22 mouse cellular contexts compared by ENCODE assay signal in the genomic region with DNA sequence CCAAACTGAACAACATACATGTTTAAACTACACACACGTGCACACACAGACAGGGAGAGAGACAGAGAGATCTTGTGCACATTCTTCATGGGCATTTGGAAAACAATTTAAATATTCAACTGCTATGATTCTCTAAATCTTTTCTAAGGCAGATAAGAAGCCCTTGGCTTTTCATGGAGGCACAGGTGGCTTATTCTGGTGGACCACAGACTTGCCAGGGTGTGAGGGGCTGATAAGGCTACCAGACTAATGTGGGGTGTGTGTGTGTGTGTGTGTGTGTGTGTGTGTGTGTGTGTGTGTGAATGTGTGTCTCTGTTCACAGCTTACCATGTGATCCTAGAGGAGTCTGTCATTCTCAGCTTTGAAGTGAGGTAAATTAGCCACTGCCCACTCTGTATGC. TPM values are rescaled to one million over a fixed set of nuclear protein-coding genes. Genes with fewer than 3 reads are reported as not detected.
DNase-seq lines count a peak whose midpoint lies in the region; ATAC-seq and TF ChIP-seq lines count a peak whose summit lies in the region.
"Had no signal": no experiment of that assay in that cellular context is flagged by ENCODE, and none has a peak within 500 bp of the region (broad histone marks: within the 10 kb centered on the region; RNA-seq: fewer than 3 reads in every experiment).

No protein-coding gene starts in this region.

- ATAC-seq in forebrain, embryonic 11.5 days (replicated peaks; ENCODE audit: low FRiP score): no peak
- peak; percentile 51 for ATAC-seq in megakaryocyte progenitor cell, adult 5-6 weeks (replicated peaks; ENCODE audit: poor library complexity)
- 0 out of 2 replicates have a peak, but pooled peaks have one; percentile 26 for ATAC-seq in megakaryocyte-erythroid progenitor cell, adult 5-6 weeks (replicated peaks; ENCODE audit: low FRiP score, low TSS enrichment, poor library complexity, severe bottlenecking)
- no peak for ATAC-seq in hindbrain, embryonic 16.5 days
- ATAC-seq in erythroblast, adult 5-6 weeks (replicated peaks; ENCODE audit: low FRiP score, poor library complexity, severe bottlenecking): no peak
- ATAC-seq: activated CD4-positive, CD25-positive, alpha-beta regulatory T cell, adult 4 months; CD4-positive, CD25-positive, alpha-beta regulatory T cell, adult 4 months; Patski had no signal

- no peaks in the 10 kb centered on the region for H3K36me3 ChIP-seq in forebrain, embryonic 11.5 days (ENCODE audit: control insufficient read depth, insufficient read depth, low read length)
- H3K36me3 ChIP-seq in forebrain, embryonic 10.5 days (replicated peaks): no peaks in the 10 kb centered on the region
- H3K36me3 ChIP-seq in MEL (ENCODE audit: control insufficient read depth in 1 of 2, insufficient read depth in 2 of 2, low read length in 2 of 2): no peaks in the 10 kb centered on the region
- H3K36me3 ChIP-seq in hindbrain, embryonic 16.5 days (ENCODE audit: control insufficient read depth, insufficient read depth, low read length): no peaks in the 10 kb centered on the region

- H3K4me2 ChIP-seq in forebrain, embryonic 11.5 days (ENCODE audit: low read depth, low read length, severe bottlenecking): no peak overlapping the region
- no peak overlapping the region for H3K4me2 ChIP-seq in hindbrain, embryonic 16.5 days (ENCODE audit: low read length)

- peak in 1 of 2 experiments; percentile 62; a peak in 2 of 4 replicates for TF ChIP-seq EP300 in MEL (IDR thresholded peaks at IDR 0.05; ENCODE audit: low read depth in 1 of 2, low read length in 2 of 2)

- no peaks in the 10 kb centered on the region for H3K27me3 ChIP-seq in forebrain, embryonic 11.5 days (ENCODE audit: control insufficient read depth, insufficient read depth, low read length)
- no peaks in the 10 kb centered on the region for H3K27me3 ChIP-seq in forebrain, embryonic 10.5 days (ENCODE audit: poor library complexity, severe bottlenecking)
- H3K27me3 ChIP-seq in MEL (ENCODE audit: control insufficient read depth in 1 of 2, insufficient read depth in 2 of 2, low read length in 2 of 2): no peaks in the 10 kb centered on the region
- no peaks in the 10 kb centered on the region for H3K27me3 ChIP-seq in hindbrain, embryonic 16.5 days (replicated peaks; ENCODE audit: control insufficient read depth, insufficient read depth, low read length)
- H3K27me3 ChIP-seq: CH12.LX, Patski had no signal

- H3K27ac ChIP-seq in forebrain, embryonic 11.5 days (ENCODE audit: low read depth, low read length): no peak overlapping the region
- H3K27ac ChIP-seq in forebrain, embryonic 10.5 days: no peak overlapping the region
- H3K27ac ChIP-seq in MEL (ENCODE audit: control insufficient read depth, low read depth, low read length): no peak overlapping the region
- no peak overlapping the region for H3K27ac ChIP-seq in hindbrain, embryonic 16.5 days (ENCODE audit: low read depth, low read length)

- TF ChIP-seq CTCF in MEL (IDR thresholded peaks at IDR 0.05 in 2 of 3, conservative IDR thresholded peaks at IDR 0.05 in 1 of 3; ENCODE audit: control insufficient read depth in 1 of 3, insufficient read depth in 1 of 3, low read depth in 2 of 3, low read length in 3 of 3, poor library complexity in 1 of 3, severe bottlenecking in 1 of 3): no peak

- no peaks in the 10 kb centered on the region for H3K4me1 ChIP-seq in forebrain, embryonic 11.5 days (replicated peaks; ENCODE audit: control insufficient read depth, insufficient read depth, low read length)
- peaks cover 6% of the 10 kb centered on the region; the same call in 1 of the 2 replicates for H3K4me1 ChIP-seq in forebrain, embryonic 10.5 days
- H3K4me1 ChIP-seq in MEL (ENCODE audit: control insufficient read depth in 1 of 2, insufficient read depth in 2 of 2, low read length in 2 of 2): no peaks in the 10 kb centered on the region
- no peaks in the 10 kb centered on the region for H3K4me1 ChIP-seq in hindbrain, embryonic 16.5 days (ENCODE audit: control insufficient read depth, insufficient read depth, low read depth, low read length)

- no peaks in the 10 kb centered on the region for H3K79me2 ChIP-seq in MEL (ENCODE audit: control insufficient read depth, insufficient read depth, low read length, poor library complexity)

- no peak overlapping the region for H3K9ac ChIP-seq in forebrain, embryonic 11.5 days (ENCODE audit: low read length)
- no peak overlapping the region for H3K9ac ChIP-seq in MEL (ENCODE audit: control insufficient read depth, low read depth, low read length, poor library complexity, severe bottlenecking)
- no peak overlapping the region for H3K9ac ChIP-seq in hindbrain, embryonic 16.5 days (ENCODE audit: low read depth, low read length)

- H3K4me3 ChIP-seq in forebrain, embryonic 11.5 days (ENCODE audit: low read depth, low read length): no peak overlapping the region
- H3K4me3 ChIP-seq in forebrain, embryonic 10.5 days: no peak overlapping the region
- H3K4me3 ChIP-seq in MEL (ENCODE audit: control insufficient read depth in 1 of 2, insufficient read depth in 1 of 2, low read depth in 2 of 2, low read length in 2 of 2): no peak overlapping the region
- H3K4me3 ChIP-seq in hindbrain, embryonic 16.5 days (ENCODE audit: low read length): no peak overlapping the region

- WGBS in forebrain, embryonic 11.5 days: 83% methylated on average over 1 of the region's 1 CpGs
- 90% methylated on average over 1 of the region's 1 CpGs for WGBS in forebrain, embryonic 10.5 days
- 82% methylated on average over 1 of the region's 1 CpGs for WGBS in hindbrain, embryonic 16.5 days

- TF ChIP-seq POLR2A in MEL (IDR thresholded peaks at IDR 0.05; ENCODE audit: control insufficient read depth in 1 of 2, insufficient read depth in 1 of 2, low read depth in 1 of 2, low read length in 2 of 2, poor library complexity in 1 of 2): no peak

- TF ChIP-seq RAD21 in MEL (IDR thresholded peaks at IDR 0.05; ENCODE audit: low read depth, low read length): no peak

- DNase-seq in forebrain, embryonic 11.5 days (ENCODE audit: low spot score): peak; percentile 26
- no peak for DNase-seq in forebrain, embryonic 10.5 days (ENCODE audit: extremely low spot score, low spot score)
- DNase-seq in MEL (ENCODE audit: low read depth, low spot score): peak; percentile 46
- DNase-seq in layer of hippocampus, postnatal 14 days (ENCODE audit: low spot score in 2 of 2): no peak
- DNase-seq: adrenal gland, adult 2 months; adrenal gland, adult 8-10 months; adrenal gland, postnatal 10 days; adrenal gland, postnatal 25 days; adrenal gland, postnatal 36 days; B cell, adult 2 months; cerebellum, adult 11 months; cerebellum, adult 11-12 months; cerebellum, adult 18-20 months had no signal

- no peaks in the 10 kb centered on the region for H3K9me3 ChIP-seq in forebrain, embryonic 11.5 days (ENCODE audit: control insufficient read depth, low read length)
- no peaks in the 10 kb centered on the region for H3K9me3 ChIP-seq in forebrain, embryonic 10.5 days
- no peaks in the 10 kb centered on the region for H3K9me3 ChIP-seq in MEL (replicated peaks; ENCODE audit: insufficient read depth, low read length)
- H3K9me3 ChIP-seq in hindbrain, embryonic 16.5 days (ENCODE audit: control insufficient read depth, low read length): no peaks in the 10 kb centered on the region
- H3K9me3 ChIP-seq: G1E had no signal

TF ChIP-seq in MEL, 35 proteins besides CTCF, POLR2A, EP300 and RAD21:
- peak; percentile 57 for TF ChIP-seq GATA1 (IDR thresholded peaks at IDR 0.05; ENCODE audit: low read depth, low read length)
- TF ChIP-seq TCF12 (IDR thresholded peaks at IDR 0.05; ENCODE audit: low read depth, low read length): peak; percentile 78
- TF ChIP-seq MEF2A (IDR thresholded peaks at IDR 0.05; ENCODE audit: extremely low read depth, insufficient replicate concordance, low read depth, low read length, poor library complexity, severe bottlenecking): no peak
- TF ChIP-seq SMC3 (IDR thresholded peaks at IDR 0.05; ENCODE audit: low read depth, low read length): no peak
- TF ChIP-seq USF1 (IDR thresholded peaks at IDR 0.05; ENCODE audit: low read depth, low read length): peak; percentile 22; the same call in 1 of the 2 replicates
- TF ChIP-seq MYB (IDR thresholded peaks at IDR 0.05; ENCODE audit: low read depth, low read length): no peak
- no peak for TF ChIP-seq HCFC1 (IDR thresholded peaks at IDR 0.05; ENCODE audit: low read depth, low read length)
- no peak for TF ChIP-seq MYC (IDR thresholded peaks at IDR 0.05; ENCODE audit: low read depth, low read length)
- TF ChIP-seq MAFK (IDR thresholded peaks at IDR 0.05; ENCODE audit: borderline replicate concordance, low read depth, low read length): no peak; the same call in 1 of the 2 replicates
- peak; percentile 83 for TF ChIP-seq RCOR1 (IDR thresholded peaks at IDR 0.05; ENCODE audit: low read depth, low read length)
- no peak for TF ChIP-seq KAT2A (conservative IDR thresholded peaks at IDR 0.05; ENCODE audit: low read depth, low read length)
- TF ChIP-seq TAL1 (IDR thresholded peaks at IDR 0.05; ENCODE audit: low read length): peak; percentile 49
TF ChIP-seq in MEL: peak in this region for 5.

RNA-seq across cellular contexts. Expression of a gene that starts 39.4 kb away (rescaled TPM):
- 90.7 and 91.8 TPM in 2 replicates for polyA plus RNA-seq in forebrain, embryonic 11.5 days (2014; fragmentation: Nextera tagmentation; extraction: Ambion mirVana)
- 80.1 and 81.2 TPM in 2 replicates for polyA plus RNA-seq in forebrain, embryonic 10.5 days (2016; fragmentation: Nextera tagmentation; extraction: Ambion mirVana)
- 93.8 and 97.9 TPM in 2 replicates for total RNA-seq in MEL (2012; rRNA removed)
- polyA plus RNA-seq in MEL (2012; ENCODE audit: insufficient read depth in 1 of 2, insufficient read length in 2 of 2, low read depth in 1 of 2, low replicate concordance in 2 of 2, missing spikeins in 1 of 2): 10 to 100 TPM in 1 of 2 experiments, not detected in 1; 88.6 TPM
- 29.3 and 29.5 TPM in 2 replicates for total RNA-seq in megakaryocyte progenitor cell, adult 5-6 weeks (2015)
- 112 and 156 TPM in 2 replicates for total RNA-seq in megakaryocyte progenitor cell, adult 5-6 weeks (2017)
- total RNA-seq in megakaryocyte-erythroid progenitor cell, adult 5-6 weeks (2014; fragmentation: Nextera tagmentation): 47.1 and 59.6 TPM in 2 replicates
- total RNA-seq in megakaryocyte-erythroid progenitor cell, adult 5-6 weeks (2017): 129 and 148 TPM in 2 replicates
- 10 to 100 TPM; 35.9 to 36.3 TPM for total RNA-seq in layer of hippocampus, postnatal 14 days (2021)
- polyA plus RNA-seq in hindbrain, embryonic 16.5 days (2015; fragmentation: Nextera tagmentation; extraction: Ambion mirVana): 37.3 and 39.9 TPM in 2 replicates
- total RNA-seq in erythroblast, adult 5-6 weeks (2015; ENCODE audit: low replicate concordance): 2.3 and 15.0 TPM in 2 replicates
- 13.4 and 17.3 TPM in 2 replicates for total RNA-seq in erythroblast, adult 5-6 weeks (2017; ENCODE audit: low replicate concordance)

Comparison
In these comparisons a context has a peak if more than half of its experiments do, and no peak if none do; other contexts are left out.
1. DNase-seq: peak in forebrain, embryonic 11.5 days (single experiment) and MEL (single experiment); none in forebrain, embryonic 10.5 days (single experiment) and layer of hippocampus, postnatal 14 days (0 of 2).
2. ATAC-seq: peak in megakaryocyte progenitor cell, adult 5-6 weeks (single experiment) and megakaryocyte-erythroid progenitor cell, adult 5-6 weeks (single experiment); none in forebrain, embryonic 11.5 days (single experiment), hindbrain, embryonic 16.5 days (single experiment) and erythroblast, adult 5-6 weeks (single experiment).